Mouse (Mus musculus): ENCODE measurements around the gene Gm49373. TPM values are rescaled to one million over a fixed set of nuclear protein-coding genes. Genes with fewer than 3 reads are reported as not detected.
A peak's percentile ranks its signal among the peaks of the same experiment; 100 is the strongest.
"Not testable (repeated sequence)": the region's sequence is repeated elsewhere in the genome, so short reads cannot be mapped to it uniquely, and the experiment has no call there.

The Gm49373 gene
- total RNA-seq, 4 experiments from 2014 or later: 0.24 to 0.68 (median 0.42) TPM

GRCm38 (mm10) chr9:21072641-21073040 lies 255 bp downstream of the Gm49373 start:
- DNase-seq: no peak

- no peak for DNase-seq
These were observed 5.8 kb downstream of the Gm49373 start, which contains the start of gene Zglp1 for GRCm38 (mm10) chr9:21067006-21067684. TSS of gene Zglp1 (minus strand) at chr9:21067093.

GRCm38 (mm10) chr9:21062928-21063327 lies 10.0 kb downstream of the Gm49373 start:
- DNase-seq: no peak

- DNase-seq: no peak
These were observed 21.3 kb downstream of the Gm49373 start for GRCm38 (mm10) chr9:21051578-21051977.

GRCm38 (mm10) chr9:21045235-21045634 lies 27.7 kb downstream of the Gm49373 start:
- no peak for DNase-seq

DNA sequence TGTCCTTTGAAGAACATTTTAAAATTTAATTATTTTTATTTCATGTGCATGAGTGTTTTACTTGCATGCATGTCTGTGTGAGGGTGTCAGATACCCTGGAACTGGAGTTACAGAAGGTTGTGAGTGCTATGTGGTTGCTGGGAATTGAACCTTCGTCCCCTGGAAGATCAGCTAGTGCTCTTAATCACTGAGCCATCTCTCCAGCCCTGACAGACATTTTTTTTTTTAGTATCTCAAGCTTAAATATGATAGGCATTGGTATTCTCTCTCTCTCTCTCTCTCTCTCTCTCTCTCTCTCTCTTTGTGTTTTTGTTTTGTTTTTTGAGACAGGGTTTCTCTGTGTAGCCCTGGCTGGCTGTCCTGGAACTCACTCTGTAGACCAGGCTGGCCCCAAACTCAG lies 28.1 kb downstream of the Gm49373 start:
- DNase-seq: not testable (repeated sequence)

DNA sequence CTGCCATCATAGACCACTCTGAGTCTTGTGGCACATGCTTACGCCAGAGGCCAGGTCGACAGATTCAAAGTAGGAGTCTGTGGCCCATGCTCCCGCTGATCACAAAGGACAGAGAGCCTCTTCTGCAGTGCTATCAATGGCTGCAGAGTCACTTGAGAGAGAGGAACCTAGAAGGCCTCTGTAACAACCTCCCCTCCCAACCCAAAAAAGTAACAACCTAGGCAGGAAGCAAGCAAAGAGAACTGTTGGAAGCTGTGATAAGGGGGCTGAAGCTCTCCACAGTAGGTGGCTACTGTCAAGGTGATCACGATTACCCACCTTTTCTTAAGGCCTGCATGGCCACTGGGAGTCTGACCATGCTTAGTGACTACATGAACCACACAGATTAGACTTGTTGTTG lies 29.3 kb downstream of the Gm49373 start:
- no peak for DNase-seq

GRCm38 (mm10) chr9:21041308-21041707 lies 31.6 kb downstream of the Gm49373 start:
- DNase-seq: no peak

DNA sequence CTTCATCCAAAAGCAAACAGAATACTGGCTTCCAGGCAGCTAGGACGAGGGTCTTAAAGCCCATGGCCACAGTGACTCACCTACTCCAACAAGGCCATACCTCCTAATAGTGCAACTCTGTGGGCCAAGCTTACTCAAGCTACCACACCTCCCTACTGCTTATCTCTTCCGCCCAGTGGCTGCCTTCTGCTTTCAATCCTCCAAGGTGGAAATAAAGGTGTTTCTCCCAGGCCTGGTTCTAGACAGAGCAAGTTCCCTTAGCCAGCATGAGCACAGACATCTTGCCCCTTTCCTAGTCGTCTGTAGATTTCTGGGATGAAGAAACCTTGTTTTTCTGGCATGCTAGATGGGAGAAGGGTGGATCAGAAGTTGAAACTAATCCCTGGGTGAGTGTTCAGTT lies 33.1 kb downstream of the Gm49373 start:
- no peak for DNase-seq

DNA sequence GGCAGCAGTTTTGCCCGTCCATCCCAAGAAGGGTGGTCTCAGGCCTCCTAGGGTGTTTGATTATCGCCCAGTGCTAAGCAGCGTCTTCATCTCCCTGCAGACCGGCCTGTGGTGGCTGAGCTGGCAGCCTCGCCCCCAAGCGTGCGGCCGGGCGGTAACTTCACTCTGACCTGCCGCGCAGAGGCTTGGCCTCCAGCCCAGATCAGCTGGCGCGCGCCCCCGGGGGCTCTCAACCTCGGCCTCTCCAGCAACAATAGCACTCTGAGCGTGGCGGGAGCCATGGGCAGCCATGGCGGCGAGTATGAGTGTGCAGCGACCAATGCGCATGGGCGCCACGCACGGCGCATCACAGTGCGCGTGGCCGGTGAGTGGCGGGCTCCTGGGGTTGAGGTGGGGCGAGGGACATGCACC lies 35.4 kb downstream of the Gm49373 start:
- no peak for DNase-seq

DNA sequence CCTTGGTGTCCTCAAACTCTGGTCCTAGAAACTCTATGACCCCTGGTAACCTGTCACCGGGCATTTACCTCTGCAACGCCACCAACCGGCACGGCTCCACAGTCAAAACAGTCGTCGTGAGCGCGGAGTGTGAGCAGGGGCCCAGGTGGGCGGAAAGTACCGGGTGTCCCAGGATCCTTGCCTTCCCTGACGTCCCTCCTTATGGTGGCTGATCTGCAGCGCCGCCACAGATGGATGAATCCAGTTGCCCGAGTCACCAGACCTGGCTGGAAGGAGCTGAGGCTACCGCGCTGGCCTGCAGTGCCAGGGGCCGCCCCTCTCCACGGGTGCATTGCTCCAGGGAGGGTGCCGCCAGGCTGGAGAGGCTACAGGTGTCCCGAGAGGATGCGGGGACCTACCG lies 36.2 kb downstream of the Gm49373 start:
- DNase-seq: no peak

DNA sequence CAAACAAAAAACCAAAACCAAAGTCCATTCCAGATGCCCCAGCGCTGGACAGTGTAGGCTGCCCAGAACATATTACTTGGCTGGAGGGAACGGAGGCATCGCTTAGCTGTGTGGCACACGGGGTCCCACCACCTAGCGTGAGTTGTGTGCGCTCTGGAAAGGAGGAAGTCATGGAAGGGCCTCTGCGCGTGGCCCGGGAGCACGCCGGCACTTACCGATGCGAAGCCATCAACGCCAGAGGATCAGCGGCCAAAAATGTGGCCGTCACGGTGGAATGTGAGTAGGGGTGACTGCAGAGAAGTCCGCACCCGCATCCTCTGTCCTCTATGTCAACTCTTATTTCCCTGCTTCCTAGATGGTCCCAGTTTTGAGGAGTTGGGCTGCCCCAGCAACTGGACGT lies 36.7 kb downstream of the Gm49373 start:
- no peak for DNase-seq

DNA sequence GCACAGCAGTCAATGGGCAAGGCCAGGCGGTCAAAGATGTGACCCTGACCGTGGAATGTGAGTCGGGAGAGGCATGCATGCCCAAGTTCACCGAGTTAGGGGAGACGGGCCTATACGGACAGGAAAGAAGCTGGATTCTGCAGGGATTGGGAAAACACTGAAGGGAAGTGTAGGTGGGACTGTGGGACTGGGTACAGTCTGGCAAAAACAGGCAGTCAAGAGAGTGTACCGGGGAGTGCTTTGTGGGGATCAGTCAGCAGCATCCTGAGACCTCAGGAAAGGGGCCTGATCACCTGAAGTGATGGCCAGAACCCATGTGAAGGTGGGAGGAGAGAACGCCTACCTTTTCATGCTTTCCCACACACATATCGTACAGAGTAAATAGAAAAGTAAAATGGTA lies 37.3 kb downstream of the Gm49373 start:
- no peak for DNase-seq

- no peak for DNase-seq
These were observed 38.3 kb downstream of the Gm49373 start for GRCm38 (mm10) chr9:21034481-21035085.

GRCm38 (mm10) chr9:21033136-21033535 lies 39.8 kb downstream of the Gm49373 start:
- DNase-seq: peak; percentile 83

DNA sequence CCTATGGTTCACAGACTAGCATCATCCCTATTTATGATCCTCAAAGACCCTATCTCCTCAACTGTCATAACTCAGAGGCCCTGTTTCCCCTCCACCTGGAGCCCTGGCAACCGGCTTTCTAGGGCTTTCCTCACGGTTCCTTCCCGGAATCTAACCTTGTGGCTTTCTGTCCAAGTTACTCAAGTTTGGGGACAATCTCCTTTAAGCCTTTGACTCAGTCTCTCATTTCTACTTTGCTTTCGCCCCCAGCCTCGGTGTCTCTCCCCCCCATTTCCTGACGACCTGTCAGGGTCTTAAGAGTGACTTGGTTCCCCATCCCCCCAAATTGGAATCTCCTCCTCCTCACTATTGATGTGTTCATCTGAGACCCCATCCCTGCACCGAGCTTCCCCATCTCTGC lies 40.4 kb downstream of the Gm49373 start:
- DNase-seq: no peak

- DNase-seq: no peak
These were observed 41.0 kb downstream of the Gm49373 start, which contains the start of gene Icam5 for GRCm38 (mm10) chr9:21031896-21032351. TSS of gene Icam5 (plus strand) at chr9:21032073.

DNA sequence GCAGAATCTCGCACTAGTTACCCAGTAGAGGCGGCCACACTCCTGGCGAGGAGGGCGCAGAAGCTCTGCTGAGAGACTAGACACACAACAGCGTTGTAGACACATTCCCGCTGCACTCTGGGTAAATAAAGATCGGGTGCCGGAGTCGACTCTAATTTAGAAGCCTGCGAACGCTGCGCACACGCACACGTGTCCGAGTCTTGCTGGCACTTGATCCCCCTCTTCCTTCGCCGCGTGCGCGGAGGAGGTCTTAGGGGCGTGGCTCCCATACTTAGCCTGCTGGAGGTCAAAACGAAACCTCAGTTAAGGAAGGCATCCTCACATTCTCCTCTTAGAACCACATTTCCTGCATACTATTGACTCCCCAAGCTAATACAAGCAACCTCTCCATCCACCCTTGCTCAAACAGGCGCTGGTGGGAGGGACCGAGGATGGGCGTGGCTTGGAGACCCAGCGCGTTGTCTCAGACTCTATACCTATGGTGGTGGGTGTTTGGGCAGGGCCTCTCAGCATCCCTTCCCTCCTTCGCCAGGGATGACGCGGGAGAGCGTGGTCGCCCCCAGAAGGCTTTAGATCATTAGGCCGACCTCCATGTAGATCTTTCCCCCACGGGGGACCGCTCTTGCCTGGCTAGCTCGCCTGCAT lies 41.5 kb downstream of the Gm49373 start:
- DNase-seq: peak; percentile 62

- DNase-seq: peak; percentile 87
These were observed 42.1 kb downstream of the Gm49373 start for GRCm38 (mm10) chr9:21030781-21031250.

DNA sequence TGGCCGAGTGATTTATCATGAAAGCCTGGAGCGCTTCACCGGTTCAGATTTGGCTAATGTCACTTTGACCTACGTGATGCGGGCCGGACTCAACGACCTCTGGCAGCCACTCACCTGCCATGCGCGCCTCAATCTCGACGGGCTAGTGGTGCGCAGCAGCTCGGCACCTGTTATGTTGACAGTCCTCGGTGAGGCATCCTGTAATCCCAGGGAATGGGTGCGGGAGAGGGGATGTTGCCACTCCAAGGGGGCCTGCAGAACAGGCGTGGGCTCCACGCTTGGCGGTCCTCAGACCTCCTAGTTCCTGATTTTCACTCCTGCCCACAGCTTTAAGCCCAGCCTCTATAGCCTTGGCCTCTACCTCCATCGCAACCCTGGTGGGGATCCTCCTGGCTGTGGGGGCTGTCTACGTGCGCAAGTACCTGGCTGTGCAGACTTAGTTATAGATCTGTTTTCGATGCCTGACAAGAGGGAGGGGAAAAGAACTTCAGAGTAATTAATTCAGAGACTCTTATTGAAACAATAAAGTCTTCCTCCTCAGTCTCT lies 42.8 kb downstream of the Gm49373 start:
- no peak for DNase-seq

DNA sequence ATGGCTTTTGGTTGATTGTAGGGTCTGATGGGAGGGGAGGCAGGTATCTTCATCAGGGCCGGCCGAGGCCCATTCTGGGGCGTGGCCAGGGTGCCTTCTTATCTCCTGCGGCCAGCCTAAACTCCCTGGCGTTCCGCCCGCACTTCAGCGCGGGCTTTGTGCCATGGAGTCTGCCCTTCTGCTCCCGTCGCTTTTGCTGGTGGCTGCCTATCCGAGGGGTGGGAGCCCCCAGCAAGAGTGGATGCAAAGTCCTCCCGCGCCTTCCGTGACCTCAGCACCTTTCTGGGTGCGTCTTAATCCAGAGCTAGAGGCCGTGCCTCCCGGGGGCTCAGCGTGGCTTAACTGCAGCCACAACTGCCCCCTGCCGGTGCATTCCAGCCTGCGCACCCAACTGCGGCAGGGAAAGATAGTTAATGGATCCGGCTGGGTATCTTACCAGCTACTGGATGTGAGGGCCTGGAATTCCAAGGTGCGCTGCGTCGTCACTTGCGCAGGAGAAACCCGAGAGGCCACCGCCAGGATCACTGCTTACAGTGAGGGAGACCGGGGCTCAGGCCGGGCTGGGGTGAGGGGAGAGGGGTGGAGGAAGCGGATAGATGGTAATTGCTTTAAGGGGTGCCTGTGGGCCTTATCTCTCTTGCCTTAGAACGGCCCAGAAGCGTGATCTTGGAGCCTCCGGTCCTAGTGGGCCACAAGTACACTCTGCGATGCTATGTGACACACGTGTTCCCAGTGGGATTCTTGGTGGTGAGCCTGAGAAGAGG lies 43.4 kb downstream of the Gm49373 start, which contains the start of gene Icam4:
TSS of gene Icam4 (plus strand) at position 83 of the 764 bp plus-strand sequence.
- DNase-seq: peak; percentile 75

GRCm38 (mm10) chr9:21028560-21029110 lies 44.3 kb downstream of the Gm49373 start:
- no peak for DNase-seq
